Mouse (Mus musculus): Measurements from ENCODE around the gene Cnot6l. TPM values are rescaled to one million over a fixed set of nuclear protein-coding genes. Genes with fewer than 3 reads are reported as not detected.

Gene Cnot6l
- polyA plus RNA-seq, 3 experiments from 2014 or later: 72.0 to 92.4 (median 79.4) TPM

GRCm38 (mm10) chr5:96161263-96161577 lies 2.8 kb downstream of the Cnot6l start:
- ATAC-seq: no peak

GRCm38 (mm10) chr5:96160467-96161262 lies 3.3 kb downstream of the Cnot6l start:
- ATAC-seq: no peak

- ATAC-seq: peak; percentile 66
These were observed 21.6 kb downstream of the Cnot6l start for GRCm38 (mm10) chr5:96142351-96142750.

DNA sequence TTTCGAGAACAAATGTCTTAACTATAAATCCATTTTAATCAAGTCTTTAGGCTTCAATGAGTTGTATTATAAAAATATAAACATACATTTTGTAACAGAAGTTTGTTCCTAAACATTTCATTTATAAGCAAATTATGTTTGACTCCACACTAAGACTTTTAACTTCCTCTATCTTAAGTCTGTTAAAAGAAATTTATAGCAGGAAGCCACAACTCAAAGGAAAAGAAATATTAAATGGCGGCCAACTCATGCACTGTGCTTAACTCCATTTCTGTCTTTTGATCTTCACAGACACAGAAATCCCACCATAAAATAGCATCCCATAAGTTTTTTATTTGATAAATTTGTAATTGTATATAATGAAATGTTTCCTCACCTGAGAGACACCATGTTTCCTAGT lies 33.3 kb downstream of the Cnot6l start:
- no peak for ATAC-seq

DNA sequence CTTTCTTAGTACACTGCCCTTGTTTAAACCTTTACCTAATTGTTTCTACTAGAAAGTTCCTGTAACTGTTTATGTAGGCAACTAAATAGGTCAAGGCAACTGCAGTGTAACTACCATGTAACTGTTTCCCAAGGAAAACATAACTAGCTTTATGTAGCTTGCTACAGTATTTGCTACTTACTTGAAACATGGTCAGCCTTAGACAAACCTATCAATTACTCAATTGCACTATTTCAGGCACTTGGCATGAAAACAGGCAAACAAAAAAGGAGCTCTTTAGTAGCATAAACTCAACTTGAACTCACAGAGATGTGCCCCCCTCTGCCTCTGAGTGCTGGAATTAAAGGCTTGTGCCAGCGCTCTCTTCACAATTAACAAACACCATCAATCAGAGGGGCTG lies 37.1 kb downstream of the Cnot6l start:
- no peak for ATAC-seq

GRCm38 (mm10) chr5:96114943-96115342 lies 49.0 kb downstream of the Cnot6l start:
- no peak for ATAC-seq

DNA sequence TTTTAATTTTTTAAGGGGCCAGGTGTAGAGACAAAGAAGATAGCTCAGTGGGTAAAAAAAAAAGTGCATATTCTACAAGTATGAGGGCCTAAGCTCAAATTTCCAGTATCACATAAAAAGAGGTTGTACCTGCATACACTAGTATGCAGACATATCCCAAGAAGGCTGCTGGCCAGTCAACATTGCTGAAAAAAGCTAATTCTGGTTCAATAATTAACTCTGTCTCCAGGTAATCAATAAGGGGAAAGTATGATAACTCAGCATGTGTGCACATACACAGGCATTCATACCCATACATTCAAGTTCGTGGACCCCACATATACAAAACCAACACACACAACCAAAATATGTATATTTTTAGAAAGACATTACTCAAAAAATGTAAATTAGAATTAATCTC lies 59.3 kb downstream of the Cnot6l start:
- no peak for ATAC-seq

- no peak for ATAC-seq
These were observed 72.5 kb downstream of the Cnot6l start for GRCm38 (mm10) chr5:96091468-96091867.

GRCm38 (mm10) chr5:96085324-96085723 lies 78.6 kb downstream of the Cnot6l start:
- ATAC-seq: no peak

DNA sequence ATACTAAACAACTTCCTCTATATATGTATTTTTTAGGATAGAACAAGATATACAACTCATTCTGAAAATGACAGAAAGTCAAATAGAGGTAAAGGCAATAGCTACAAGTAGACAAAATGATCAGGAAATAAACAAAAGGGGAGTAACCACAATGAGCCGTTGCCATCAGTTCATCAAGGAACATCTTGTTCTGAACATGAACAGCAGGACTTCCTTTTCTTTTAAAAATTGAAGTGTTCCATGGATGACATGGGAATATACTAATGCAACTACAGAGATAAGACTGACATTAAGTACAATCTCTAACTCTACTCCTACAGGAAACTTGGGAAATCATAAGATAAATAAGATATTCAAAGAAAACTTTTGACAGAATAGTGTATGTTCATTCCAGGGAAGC lies 84.9 kb downstream of the Cnot6l start:
- ATAC-seq: no peak

GRCm38 (mm10) chr5:96065591-96065990 lies 98.4 kb downstream of the Cnot6l start:
- no peak for ATAC-seq

GRCm38 (mm10) chr5:96042492-96042891 lies 121.5 kb downstream of the Cnot6l start:
- ATAC-seq: no peak

- ATAC-seq: no peak
These were observed 122.4 kb downstream of the Cnot6l start for GRCm38 (mm10) chr5:96041507-96042104.

- no peak for ATAC-seq
These were observed 124.7 kb downstream of the Cnot6l start for GRCm38 (mm10) chr5:96039188-96039840.

GRCm38 (mm10) chr5:96037684-96038121 lies 126.3 kb downstream of the Cnot6l start:
- no peak for ATAC-seq

GRCm38 (mm10) chr5:96036125-96036672 lies 127.8 kb downstream of the Cnot6l start:
- no peak for ATAC-seq

- ATAC-seq: no peak
These were observed 129.9 kb downstream of the Cnot6l start for GRCm38 (mm10) chr5:96034101-96034500.

DNA sequence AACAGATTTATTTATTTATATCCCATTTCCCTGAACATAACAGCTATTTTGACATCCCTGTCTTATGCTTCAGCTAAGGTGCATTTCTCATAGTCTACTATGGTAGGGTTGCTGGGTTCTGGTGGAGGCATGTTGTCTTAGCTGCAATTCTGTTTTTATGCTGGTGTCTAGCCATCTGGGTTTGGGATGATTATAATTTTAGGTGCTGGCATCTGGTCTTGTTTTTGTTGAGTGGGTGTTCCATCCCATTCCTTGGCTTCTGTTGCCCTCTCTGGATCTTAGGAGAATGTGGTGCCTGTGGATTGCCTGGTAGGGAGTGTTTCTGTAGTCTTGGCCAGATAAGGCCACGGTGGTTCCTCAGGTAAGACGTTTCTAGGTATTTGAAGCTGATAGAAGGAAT lies 134.2 kb downstream of the Cnot6l start:
- no peak for ATAC-seq

Other genes with a start within 250 kb of the Cnot6l start
- gene Cxcl13, start 207.2 kb downstream of the Cnot6l start, polyA plus RNA-seq (2017; shearing (Covaris generic)): 1 to 10 TPM in 1 of 3 experiments, under 1 TPM in 2; 0.63 to 1.4 (median 0.88) TPM
- 10 to 100 TPM; 21.8 to 24.4 (median 23.1) TPM for gene Mrpl1, start 45.3 kb upstream of the Cnot6l start, polyA plus RNA-seq (2017; shearing (Covaris generic))
- gene Fras1, start 209.8 kb upstream of the Cnot6l start, polyA plus RNA-seq (2017; shearing (Covaris generic)): under 1 TPM in 2 of 3 experiments, not detected in 1; 0.07 to 0.19 TPM